Mouse (Mus musculus): Measurements from ENCODE around the gene Trpm2. TPM values are rescaled to one million over a fixed set of nuclear protein-coding genes. Genes with fewer than 3 reads are reported as not detected.

Gene Trpm2
- polyA plus RNA-seq, 1 experiment from 2014 or later: 0.53 TPM

DNA sequence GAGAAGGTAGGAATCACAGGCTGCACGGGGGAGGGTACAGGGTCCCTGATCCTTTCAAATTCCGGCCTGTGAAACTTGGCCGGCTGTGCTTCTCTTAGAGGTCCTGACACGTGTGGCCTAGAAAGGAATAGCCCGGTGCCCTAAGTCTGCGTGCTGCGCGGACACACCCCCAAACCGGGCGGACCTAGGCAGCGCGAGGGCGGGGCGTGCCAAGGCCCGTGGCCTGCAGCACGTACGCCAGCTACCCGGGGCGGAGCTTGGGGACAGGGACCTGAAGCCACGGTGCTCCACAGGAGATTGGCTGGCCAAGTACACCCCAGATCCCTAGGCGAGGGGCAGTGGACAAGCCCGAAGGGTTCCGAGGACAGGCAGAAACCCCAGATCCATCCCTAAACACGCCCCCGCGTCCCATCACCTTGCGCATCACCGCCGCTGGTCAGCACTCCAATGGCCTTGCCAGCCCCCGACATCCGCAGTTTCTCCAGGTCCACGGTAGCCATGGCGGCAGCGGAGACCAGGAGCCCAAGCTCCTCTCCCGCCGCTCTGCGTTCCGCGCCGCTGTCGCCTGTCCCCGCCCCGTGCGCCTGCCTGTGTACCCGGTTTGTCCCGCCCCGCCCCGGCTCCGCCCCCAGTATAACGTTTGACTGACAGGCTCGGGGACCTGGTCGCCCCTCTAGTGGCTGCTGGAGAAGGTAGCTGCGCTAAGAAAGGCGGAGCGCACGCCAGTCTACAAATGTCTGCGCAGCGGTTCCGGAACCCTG, 39.0 kb upstream of the Trpm2 start:
- H3K4me2 ChIP-seq: peak overlapping the region; percentile 88
- H3K36me3 ChIP-seq: peaks cover 13% of the 10 kb centered on the region; the same call in 1 of the 2 replicates
- peak overlapping the region; percentile 85 for H3K9ac ChIP-seq (replicated peaks)
- no peaks in the 10 kb centered on the region; the same call in 1 of the 2 replicates for H3K9me3 ChIP-seq
- under 1% methylated on average over 59 of the region's 59 CpGs for WGBS
- ATAC-seq (ENCODE audit: insufficient number of reproducible peaks, insufficient read depth, low FRiP score, low TSS enrichment, low read depth): peak; percentile 94
- peak overlapping the region; percentile 78 for H3K4me3 ChIP-seq (replicated peaks)
- H3K27me3 ChIP-seq: no peaks in the 10 kb centered on the region
- peak overlapping the region; percentile 98 for H3K27ac ChIP-seq
- peaks cover 37% of the 10 kb centered on the region for H3K4me1 ChIP-seq (replicated peaks)

DNA sequence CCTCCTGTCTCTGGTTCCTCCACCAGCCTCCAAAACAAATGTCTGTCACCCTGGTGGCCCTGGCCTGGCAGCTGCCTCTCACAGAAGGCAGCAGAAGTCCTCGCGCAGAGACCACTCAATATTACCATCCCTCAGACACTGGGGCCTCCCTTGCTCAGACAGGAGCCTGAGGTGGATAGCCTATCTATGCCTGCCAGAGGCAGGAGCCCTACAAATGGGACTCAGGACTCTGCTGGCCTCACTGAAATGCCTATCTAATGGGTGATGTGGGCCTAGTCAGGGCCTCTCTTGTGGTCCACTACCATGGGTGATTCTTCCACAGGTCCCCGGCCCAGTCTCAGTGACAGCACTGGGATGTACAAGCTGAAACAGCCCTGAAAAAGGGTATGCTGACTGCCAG, 37.8 kb upstream of the Trpm2 start:
- H3K27ac ChIP-seq: peak overlapping the region; percentile 98; the same call in 1 of the 2 replicates
- 74% methylated on average over 3 of the region's 3 CpGs for WGBS

DNA sequence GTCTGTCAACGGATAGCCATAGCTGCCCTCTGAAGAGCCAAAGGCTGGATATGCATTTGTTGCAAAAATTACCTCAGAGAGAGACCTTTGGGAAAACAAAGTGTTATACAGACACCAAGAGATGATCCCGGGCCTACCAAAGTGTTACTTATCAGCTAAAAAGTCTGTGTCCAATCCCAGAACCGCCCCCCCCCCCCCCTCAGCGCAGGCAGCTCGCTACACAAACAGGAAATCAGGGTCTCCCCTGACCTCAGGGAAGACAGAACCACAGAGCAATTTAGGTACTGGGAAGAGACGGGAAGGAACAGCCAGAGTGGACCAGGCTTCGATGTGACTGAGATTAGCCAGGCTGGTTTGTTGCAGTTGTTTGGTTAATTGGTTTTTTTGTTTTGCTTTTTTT, 36.8 kb upstream of the Trpm2 start:
- 34% methylated on average over 7 of the region's 7 CpGs for WGBS
- ATAC-seq (ENCODE audit: insufficient number of reproducible peaks, insufficient read depth, low FRiP score, low TSS enrichment, low read depth): no peak
- peak overlapping the region; percentile 11; the same call in 1 of the 2 replicates for H3K4me3 ChIP-seq (replicated peaks)
- peaks cover 37% of the 10 kb centered on the region for H3K4me1 ChIP-seq (replicated peaks)
- peaks cover 31% of the 10 kb centered on the region for H3K36me3 ChIP-seq
- H3K27me3 ChIP-seq: no peaks in the 10 kb centered on the region
- H3K27ac ChIP-seq: no peak overlapping the region
- H3K9me3 ChIP-seq: no peaks in the 10 kb centered on the region
- peak overlapping the region; percentile 88 for H3K4me2 ChIP-seq
- 0 out of 2 replicates have a peak overlapping the region, but pooled peaks have one; percentile 27 for H3K9ac ChIP-seq (replicated peaks)

More for the DNA sequence above, 37.8 kb upstream of the Trpm2 start:
- no peaks in the 10 kb centered on the region for H3K9me3 ChIP-seq
- peak overlapping the region; percentile 78 for H3K4me3 ChIP-seq (replicated peaks)
- H3K9ac ChIP-seq (replicated peaks): peak overlapping the region; percentile 85
- H3K4me2 ChIP-seq: peak overlapping the region; percentile 88
- H3K27me3 ChIP-seq: no peaks in the 10 kb centered on the region
- peaks cover 37% of the 10 kb centered on the region for H3K4me1 ChIP-seq (replicated peaks)
- no peak for ATAC-seq (ENCODE audit: insufficient number of reproducible peaks, insufficient read depth, low FRiP score, low TSS enrichment, low read depth)
- H3K36me3 ChIP-seq: peaks cover 22% of the 10 kb centered on the region; the same call in 1 of the 2 replicates

DNA sequence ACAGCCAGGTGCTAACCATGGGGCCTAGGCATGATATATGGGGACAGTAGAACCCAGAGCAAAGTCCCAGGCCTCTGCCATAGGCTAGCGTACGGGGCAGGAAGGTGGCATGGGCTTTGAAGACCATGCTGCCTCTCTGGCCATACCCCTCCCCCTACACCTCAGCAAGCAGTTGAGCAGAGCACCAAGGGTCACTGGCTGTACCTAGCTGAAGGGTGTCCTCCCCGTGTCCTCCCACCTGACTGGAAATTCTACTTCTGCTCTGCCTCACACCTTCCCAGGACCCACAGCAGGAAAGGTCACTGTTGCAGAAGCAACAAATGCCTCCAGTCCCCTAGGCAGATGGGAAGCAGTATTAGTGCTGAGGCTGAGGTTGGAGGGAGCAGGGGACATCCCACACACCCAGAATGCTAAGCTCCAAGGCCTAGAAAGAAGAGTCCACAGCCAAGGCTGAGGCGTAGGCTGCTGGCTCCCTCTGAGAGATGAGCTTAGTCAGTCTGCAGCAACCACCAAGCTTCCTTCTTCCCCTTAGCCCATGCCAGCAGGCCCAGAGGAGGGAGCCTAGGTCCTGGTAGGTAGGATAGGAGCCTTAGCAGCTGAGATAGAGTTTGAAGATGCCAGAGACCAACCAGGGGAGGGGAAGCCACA, 35.6 kb upstream of the Trpm2 start:
- no peak overlapping the region for H3K27ac ChIP-seq

DNA sequence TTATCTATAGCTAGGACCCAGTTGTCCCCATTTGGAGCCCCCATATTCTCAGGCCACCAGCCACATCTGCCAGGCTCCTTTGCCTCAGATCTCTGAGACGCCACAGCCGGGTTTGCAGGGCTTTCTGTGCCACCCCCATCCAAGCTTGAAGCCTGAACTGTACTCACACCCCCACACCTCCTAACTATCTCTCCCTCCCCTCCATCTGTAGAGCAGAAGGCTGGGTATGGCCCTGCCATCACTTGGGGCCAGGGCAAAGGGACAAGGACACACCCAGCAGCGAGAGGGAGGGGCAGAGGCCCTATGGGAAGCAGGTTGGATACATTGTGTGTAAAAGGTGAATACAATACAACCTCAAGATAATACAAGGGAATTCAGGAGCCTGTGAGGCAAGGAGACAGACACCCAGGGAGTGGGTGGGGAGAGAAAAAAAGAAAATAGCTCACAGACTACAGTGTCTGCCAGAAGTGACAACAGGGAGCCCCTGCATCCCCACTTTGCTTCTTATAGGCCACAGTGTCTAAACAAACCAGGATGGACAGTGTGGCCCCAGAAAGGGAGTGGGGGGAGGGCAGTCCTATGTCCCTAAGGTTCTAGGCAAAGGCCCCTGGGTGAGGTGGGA, 34.2 kb upstream of the Trpm2 start:
- no peaks in the 10 kb centered on the region for H3K9me3 ChIP-seq
- 88% methylated on average over 3 of the region's 3 CpGs for WGBS
- peaks cover 34% of the 10 kb centered on the region for H3K4me1 ChIP-seq (replicated peaks)
- no peak overlapping the region for H3K9ac ChIP-seq (replicated peaks)
- H3K4me3 ChIP-seq (replicated peaks): no peak overlapping the region
- no peak for ATAC-seq (ENCODE audit: insufficient number of reproducible peaks, insufficient read depth, low FRiP score, low TSS enrichment, low read depth)
- H3K36me3 ChIP-seq: peaks cover 57% of the 10 kb centered on the region
- H3K27me3 ChIP-seq: no peaks in the 10 kb centered on the region
- H3K27ac ChIP-seq: no peak overlapping the region
- H3K4me2 ChIP-seq: no peak overlapping the region

More for the DNA sequence above, 35.6 kb upstream of the Trpm2 start:
- Histone ChIP-seq H3K9ac (replicated peaks) (no peak overlapping the region), H3K4me3 (replicated peaks) (no peak overlapping the region), H3K4me2 (peak overlapping the region; percentile 88), H3K27me3 (no peaks in the 10 kb centered on the region), H3K4me1 (replicated peaks) (peaks cover 37% of the 10 kb centered on the region), H3K36me3 (peaks cover 44% of the 10 kb centered on the region), H3K9me3 (no peaks in the 10 kb centered on the region)
- no peak for ATAC-seq (ENCODE audit: insufficient number of reproducible peaks, insufficient read depth, low FRiP score, low TSS enrichment, low read depth)
- WGBS: 83% methylated on average over 4 of the region's 4 CpGs

DNA sequence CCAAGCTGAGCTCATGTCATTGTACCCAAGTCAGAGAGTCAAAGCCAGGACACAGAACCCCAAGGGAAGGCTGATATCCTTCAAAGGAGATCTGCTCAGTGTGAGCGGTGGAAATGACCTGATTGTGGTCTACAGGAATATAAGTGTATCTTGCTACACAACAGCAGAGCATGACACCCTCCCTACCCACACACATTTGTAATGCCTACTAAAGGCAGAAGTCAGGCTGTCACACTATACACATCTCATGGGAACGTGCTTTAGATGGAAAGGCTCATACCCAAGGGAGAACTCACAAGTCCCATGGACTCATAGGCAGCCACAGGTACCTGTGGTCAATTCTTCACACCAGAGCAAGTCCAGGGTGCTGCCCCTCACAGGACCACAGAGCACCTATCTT, 32.0 kb upstream of the Trpm2 start:
- H3K4me2 ChIP-seq: no peak overlapping the region
- H3K4me1 ChIP-seq (replicated peaks): peaks cover 18% of the 10 kb centered on the region
- H3K27me3 ChIP-seq: no peaks in the 10 kb centered on the region
- no peaks in the 10 kb centered on the region for H3K9me3 ChIP-seq
- WGBS: 92% methylated on average over 2 of the region's 2 CpGs
- no peak overlapping the region for H3K9ac ChIP-seq (replicated peaks)
- H3K36me3 ChIP-seq: peaks cover 80% of the 10 kb centered on the region
- no peak overlapping the region for H3K4me3 ChIP-seq (replicated peaks)
- ATAC-seq (ENCODE audit: insufficient number of reproducible peaks, insufficient read depth, low FRiP score, low TSS enrichment, low read depth): no peak
- H3K27ac ChIP-seq: no peak overlapping the region

DNA sequence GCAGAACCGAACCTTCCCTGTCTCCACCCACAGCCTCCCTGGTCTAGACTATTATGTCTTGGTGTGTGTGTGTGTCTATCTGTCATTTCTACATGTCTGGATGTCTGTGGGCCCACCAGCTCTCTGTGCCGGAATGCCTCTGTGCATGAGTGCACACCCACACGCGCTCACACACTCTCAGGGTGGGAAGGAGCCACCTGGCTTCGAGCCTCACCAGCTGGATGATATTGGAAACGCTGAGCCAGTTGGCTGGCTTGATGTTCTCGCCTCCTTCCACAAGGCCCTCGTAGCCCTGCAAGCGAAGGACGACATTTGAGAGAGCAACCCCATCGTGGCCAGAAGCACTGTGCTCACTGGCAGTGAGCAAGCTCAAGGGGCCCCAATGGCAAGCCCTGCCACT, 31.4 kb upstream of the Trpm2 start:
- no peak for ATAC-seq (ENCODE audit: insufficient number of reproducible peaks, insufficient read depth, low FRiP score, low TSS enrichment, low read depth)
- WGBS: 94% methylated on average over 11 of the region's 11 CpGs
- H3K4me1 ChIP-seq (replicated peaks): peaks cover 13% of the 10 kb centered on the region
- H3K9me3 ChIP-seq: no peaks in the 10 kb centered on the region
- H3K4me2 ChIP-seq: no peak overlapping the region
- H3K9ac ChIP-seq (replicated peaks): no peak overlapping the region
- H3K36me3 ChIP-seq: peaks cover 85% of the 10 kb centered on the region
- H3K27ac ChIP-seq: no peak overlapping the region
- H3K4me3 ChIP-seq (replicated peaks): no peak overlapping the region
- no peaks in the 10 kb centered on the region for H3K27me3 ChIP-seq

DNA sequence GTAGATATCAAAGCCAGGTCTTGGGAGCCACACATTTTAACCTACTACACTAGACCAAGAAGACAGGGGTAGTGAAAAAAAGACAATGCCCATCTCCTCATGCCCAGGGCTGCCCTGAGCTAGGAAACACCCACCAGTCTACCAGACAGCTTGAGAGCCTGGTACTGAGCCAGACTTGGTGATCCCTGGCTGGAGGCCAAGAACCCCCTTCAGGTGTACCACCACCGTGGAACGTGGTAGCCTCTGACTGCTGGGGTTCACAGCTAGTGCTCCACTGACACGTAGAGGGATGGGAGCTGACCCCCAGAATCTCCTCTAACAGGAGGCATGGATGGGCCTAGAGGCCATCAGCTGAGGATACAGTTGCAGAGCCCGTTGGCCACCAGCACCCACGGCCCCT, 29.8 kb upstream of the Trpm2 start:
- Histone ChIP-seq H3K36me3 (peaks cover 96% of the 10 kb centered on the region), H3K4me1 (replicated peaks) (no peaks in the 10 kb centered on the region)

DNA sequence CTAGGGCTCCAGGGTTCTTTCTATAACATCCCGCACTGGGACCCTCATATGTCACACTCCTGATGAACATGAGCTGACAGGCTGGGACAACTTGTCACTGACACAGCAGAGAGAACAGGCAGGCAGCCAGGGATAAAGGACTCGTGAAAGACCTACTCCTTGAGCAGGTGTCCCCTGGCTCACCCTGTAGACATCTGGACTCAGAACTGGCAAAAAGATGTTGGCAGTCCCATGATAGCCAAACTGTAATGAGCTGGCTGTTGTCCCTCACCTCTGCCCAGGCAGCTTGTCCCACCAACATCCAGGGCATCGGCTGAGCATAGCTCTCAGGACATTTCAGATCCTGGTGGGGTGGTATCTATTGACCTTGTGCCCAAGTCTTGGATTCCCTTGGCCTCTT, 25.3 kb upstream of the Trpm2 start:
- Histone ChIP-seq H3K4me1 (replicated peaks) (no peaks in the 10 kb centered on the region), H3K9me3 (no peaks in the 10 kb centered on the region), H3K36me3 (peaks cover 99% of the 10 kb centered on the region), H3K9ac (replicated peaks) (no peak overlapping the region), H3K27me3 (no peaks in the 10 kb centered on the region), H3K27ac (no peak overlapping the region), H3K4me2 (no peak overlapping the region), H3K4me3 (replicated peaks) (no peak overlapping the region)
- WGBS: 82% methylated on average over 3 of the region's 3 CpGs
- ATAC-seq (ENCODE audit: insufficient number of reproducible peaks, insufficient read depth, low FRiP score, low TSS enrichment, low read depth): no peak

More for the DNA sequence above, 29.8 kb upstream of the Trpm2 start:
- H3K9me3 ChIP-seq: no peaks in the 10 kb centered on the region
- no peak overlapping the region for H3K4me2 ChIP-seq
- H3K9ac ChIP-seq (replicated peaks): no peak overlapping the region
- no peak for ATAC-seq (ENCODE audit: insufficient number of reproducible peaks, insufficient read depth, low FRiP score, low TSS enrichment, low read depth)
- WGBS: 93% methylated on average over 5 of the region's 5 CpGs
- no peak overlapping the region for H3K4me3 ChIP-seq (replicated peaks)
- no peak overlapping the region for H3K27ac ChIP-seq
- no peaks in the 10 kb centered on the region for H3K27me3 ChIP-seq

DNA sequence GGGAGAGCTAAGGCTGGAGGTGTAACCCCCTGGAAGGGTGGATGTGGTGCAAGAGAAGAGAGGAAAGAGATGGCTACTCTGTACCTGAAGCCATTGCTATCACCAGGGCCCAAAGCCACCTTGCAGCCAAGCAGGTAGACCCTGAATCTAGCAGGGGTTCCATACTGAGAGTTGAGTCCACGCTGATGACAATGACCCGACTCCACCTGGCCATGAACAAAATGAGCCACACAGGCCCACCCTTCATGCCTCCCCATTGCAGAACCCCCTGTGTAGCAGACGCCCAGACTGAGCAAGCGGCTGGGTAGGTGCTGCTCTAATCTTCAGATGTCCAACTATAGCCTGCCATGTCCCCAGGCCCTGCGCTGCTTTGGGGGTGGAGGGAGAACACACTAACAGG, 15.4 kb upstream of the Trpm2 start:
- H3K9ac ChIP-seq (replicated peaks): no peak overlapping the region
- WGBS: 86% methylated on average over 5 of the region's 5 CpGs
- H3K27me3 ChIP-seq: no peaks in the 10 kb centered on the region
- no peak overlapping the region for H3K27ac ChIP-seq
- H3K4me1 ChIP-seq (replicated peaks): no peaks in the 10 kb centered on the region
- ATAC-seq (ENCODE audit: insufficient number of reproducible peaks, insufficient read depth, low FRiP score, low TSS enrichment, low read depth): no peak
- no peaks in the 10 kb centered on the region for H3K9me3 ChIP-seq
- H3K4me3 ChIP-seq (replicated peaks): no peak overlapping the region
- no peak overlapping the region for H3K4me2 ChIP-seq
- H3K36me3 ChIP-seq: peaks cover 72% of the 10 kb centered on the region

DNA sequence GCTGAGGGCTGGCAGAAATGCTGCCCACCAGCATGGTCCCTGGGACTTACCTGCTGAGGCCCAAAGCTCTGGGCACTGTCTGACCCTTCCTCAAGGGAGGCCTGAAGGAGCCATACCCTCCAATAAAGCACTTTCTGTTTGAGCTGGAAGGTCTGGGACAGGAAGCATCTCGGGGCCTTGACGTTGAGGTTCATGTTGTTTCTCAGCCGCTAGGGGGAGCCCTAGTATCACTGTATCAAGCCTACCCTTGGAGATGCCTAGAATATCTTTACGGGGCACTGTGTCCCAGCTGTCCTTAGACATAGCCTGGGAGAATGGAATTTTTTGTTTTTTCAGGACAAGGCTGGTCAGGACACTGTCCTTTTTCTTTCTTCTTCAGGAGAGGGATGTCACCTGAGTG, 14.3 kb upstream of the Trpm2 start:
- 2% methylated on average over 4 of the region's 4 CpGs for whole genome bisulfite sequencing
- ATAC-seq (ENCODE audit: insufficient number of reproducible peaks, insufficient read depth, low FRiP score, low TSS enrichment, low read depth): peak; percentile 56; the same call in 1 of the 2 replicates

More for the DNA sequence above, 14.3 kb upstream of the Trpm2 start:
- Histone ChIP-seq H3K9me3 (no peaks in the 10 kb centered on the region), H3K36me3 (peaks cover 70% of the 10 kb centered on the region), H3K9ac (replicated peaks) (no peak overlapping the region), H3K4me1 (replicated peaks) (no peaks in the 10 kb centered on the region), H3K4me2 (no peak overlapping the region), H3K4me3 (replicated peaks) (no peak overlapping the region), H3K27me3 (no peaks in the 10 kb centered on the region), H3K27ac (no peak overlapping the region)

All from limb, embryonic 12.5 days (tissue).